Mouse (Mus musculus): Measurements from ENCODE around the gene Apod.

DNA sequence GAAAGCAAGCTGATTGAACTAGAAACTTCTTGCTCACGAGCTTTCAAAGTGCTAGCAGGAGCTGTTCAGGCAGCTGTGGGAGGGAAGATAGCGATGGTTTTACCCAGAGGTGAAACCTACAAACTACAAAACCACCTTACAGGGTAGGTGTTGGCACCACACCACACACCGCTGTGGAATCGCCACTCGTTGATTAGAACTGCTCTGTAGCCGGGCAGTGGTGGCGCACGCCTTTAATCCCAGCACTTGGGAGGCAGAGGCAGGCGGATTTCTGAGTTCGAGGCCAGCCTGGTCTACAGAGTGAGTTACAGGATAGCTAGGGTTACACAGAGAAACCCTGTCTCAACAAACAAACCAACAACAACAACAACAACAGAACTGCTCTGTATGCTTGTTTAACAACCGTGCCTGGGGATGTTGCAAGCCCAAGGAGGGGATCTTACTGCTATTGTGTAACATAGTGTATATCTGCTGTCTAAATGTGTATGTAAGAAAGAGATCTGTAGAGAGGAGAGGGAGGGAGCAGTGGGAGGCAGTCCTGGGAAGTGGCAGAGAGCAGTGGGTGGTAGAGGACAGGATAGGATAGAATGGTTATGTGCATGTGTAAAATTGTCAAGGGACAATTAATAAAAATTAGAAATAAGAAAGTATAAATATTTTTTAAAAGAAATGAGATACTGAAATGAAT lies 27.7 kb downstream of the Apod start:
- TF ChIP-seq CTCF (IDR thresholded peaks at IDR 0.05; ENCODE audit: borderline replicate concordance, insufficient read depth, low read depth, low read length): no peak
- no peak for TF ChIP-seq POLR2A (IDR thresholded peaks at IDR 0.05; ENCODE audit: borderline replicate concordance, insufficient read depth, low read length)
